Mouse (Mus musculus) ES-E14 (cell line): ENCODE results near the gene Tpst2.

ENCODE experiments used
- HCFC1 ChIP-seq: IDR thresholded peaks from 2 replicates; pipeline ENCODE4 v1.6.1; 2012; ENCODE audit warnings: low read length, inconsistent platforms, borderline replicate concordance; ENCODE audit not compliant: insufficient read depth
- MAFK ChIP-seq: IDR thresholded peaks from 2 replicates; pipeline ENCODE4 v1.6.1; 2014; ENCODE audit warnings: mild to moderate bottlenecking, low read depth, low read length, inconsistent platforms; ENCODE audit not compliant: insufficient read depth
- ZC3H11A ChIP-seq: IDR thresholded peaks from 2 replicates; pipeline ENCODE4 v1.6.1; 2012; ENCODE audit warnings: low read depth, mild to moderate bottlenecking, inconsistent platforms, low read length, borderline replicate concordance
- ZNF384 ChIP-seq: IDR thresholded peaks from 2 replicates; pipeline ENCODE4 v1.6.1; 2012; ENCODE audit warnings: low read depth, low read length, inconsistent platforms

- TF ChIP-seq MAFK (no peak), ZC3H11A (no peak), ZNF384 (no peak), HCFC1 (no peak)
These were observed 437 bp downstream of the Tpst2 start for GRCm38 (mm10) chr5:112276907-112277348.
